Mouse (Mus musculus): ENCODE data around the gene Hand1.

Hand1 gene

DNA sequence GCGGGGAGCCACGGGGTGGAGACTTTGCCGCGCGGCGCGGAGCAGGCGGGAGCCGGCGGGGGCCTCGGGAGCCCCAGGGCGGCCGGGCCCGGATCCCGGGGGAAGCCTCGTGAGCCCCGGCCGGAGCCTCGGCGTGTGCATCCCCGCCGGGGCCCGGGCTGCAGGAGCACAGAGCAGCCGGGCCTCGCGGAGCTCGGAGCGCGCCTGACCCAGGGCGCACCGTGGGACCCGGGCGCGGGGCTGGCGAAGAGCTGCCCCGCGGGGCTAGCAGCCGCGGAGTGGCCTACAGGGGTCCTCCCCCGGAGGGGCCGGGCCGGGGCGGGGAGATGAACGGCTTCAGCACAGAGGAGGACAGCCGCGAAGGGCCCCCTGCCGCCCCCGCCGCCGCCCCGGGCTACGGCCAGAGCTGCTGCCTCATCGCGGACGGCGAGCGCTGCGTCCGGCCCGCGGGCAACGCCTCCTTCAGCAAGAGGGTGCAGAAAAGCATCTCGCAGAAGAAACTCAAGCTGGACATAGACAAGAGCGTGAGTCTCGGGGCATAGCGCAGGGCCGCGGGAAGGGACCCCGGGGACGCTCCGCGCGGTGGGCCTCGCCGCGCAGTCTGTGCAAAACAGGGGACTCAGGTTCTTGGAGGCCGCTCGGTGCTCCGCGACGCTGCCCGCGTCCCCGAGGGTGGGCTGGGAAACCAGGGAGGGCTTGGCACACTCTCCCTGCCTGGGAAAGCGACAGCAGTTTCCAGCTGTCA lies 30.7 kb downstream of the Hand1 start:
- DNase-seq (ENCODE audit: low read depth), result peak; percentile 48

DNA sequence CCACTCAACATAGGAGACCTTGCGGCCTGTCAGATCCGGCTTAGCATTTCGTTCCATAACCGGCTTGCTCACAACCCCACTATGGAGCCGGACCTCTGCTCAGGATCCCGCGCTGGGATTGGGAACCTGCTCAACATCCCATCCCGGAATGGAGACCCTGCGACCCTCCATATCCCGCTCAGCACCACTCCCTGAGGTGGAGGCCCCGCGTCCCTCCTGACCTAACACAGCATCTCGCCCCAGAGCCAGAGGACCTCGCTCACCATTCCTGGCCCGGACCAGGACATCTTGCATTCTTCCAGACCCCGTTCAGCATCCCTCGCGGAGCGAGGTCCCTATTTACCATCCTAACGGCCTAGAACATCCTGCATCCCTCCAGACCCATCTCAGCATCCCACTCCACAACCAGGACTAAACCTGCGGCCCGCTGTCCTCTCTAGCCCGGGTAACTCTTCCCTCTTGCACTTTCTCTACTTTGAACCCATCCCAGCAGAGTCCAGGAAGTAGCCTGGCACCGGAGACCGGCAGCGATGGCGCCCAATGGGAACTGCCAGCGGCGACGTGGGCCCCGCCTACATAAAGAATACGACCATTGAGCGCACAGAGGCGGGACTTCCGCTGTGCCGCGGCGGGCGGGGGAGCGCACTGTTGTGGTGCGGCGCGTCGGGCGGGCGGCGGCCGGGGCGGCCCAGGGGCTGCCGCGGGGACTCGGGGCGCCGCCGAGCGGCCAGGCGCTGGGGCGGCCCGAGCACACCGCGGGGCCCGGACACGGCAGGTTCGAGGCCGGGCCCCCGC lies 31.4 kb downstream of the Hand1 start, which contains the start of gene Sap30l:
Gene Sap30l (plus strand): TSS at position 667 of the 795 bp plus-strand sequence.
- DNase-seq (ENCODE audit: low read depth), result peak; percentile 96

DNA sequence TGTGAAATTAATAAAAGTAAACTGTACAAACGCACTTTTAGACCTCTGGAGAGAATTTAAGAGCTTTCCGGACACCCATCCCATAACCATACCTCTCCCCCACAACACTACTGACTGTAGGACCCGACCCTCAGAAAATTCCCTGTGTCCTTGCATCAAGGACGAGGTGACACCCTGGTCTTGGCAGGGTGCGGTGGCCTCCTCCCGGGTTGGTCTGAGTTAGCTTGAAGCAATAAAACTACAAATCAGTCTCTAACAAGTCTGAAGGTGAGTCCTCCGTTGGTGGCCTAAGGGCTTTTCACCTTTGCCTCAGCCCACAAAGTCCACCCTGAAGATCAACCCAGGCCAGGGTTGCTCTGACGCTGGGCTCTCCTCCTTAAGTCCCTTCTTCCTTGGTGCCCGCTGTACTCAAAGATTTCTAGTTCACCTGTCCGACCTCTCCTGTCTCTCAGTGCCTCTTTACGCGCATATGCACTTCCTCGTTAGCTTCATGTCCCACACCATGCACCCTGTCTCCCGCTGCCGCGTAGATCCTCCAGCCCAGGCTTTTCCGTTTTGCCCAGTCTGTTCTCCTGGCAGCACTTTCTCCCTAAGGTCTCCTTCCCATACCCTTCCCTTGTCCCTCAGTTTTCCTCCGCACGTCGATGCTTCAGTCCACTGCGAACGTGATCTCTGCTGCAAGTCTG lies 32.2 kb downstream of the Hand1 start:
- DNase-seq (ENCODE audit: low read depth), result peak; percentile 60

DNA sequence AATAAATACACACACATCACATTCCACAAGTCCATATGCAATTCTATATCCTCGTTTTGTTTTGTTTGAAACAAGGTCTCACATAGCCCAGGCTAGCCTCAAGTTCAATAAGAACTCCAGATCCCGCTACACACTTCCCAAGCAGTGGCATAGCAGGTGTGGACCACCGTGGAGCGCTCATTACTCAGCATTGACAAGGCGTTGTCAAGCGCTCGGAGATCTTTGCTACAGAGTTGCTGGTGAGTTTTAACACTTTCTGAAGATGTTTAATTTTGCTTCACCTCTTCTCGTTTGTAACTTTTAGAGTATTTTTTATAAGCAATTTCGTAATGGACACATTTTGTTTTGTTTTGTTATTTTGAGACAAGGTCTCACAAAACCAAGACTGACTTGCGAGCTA lies 33.2 kb downstream of the Hand1 start:
- no peak for DNase-seq (ENCODE audit: low read depth)

DNA sequence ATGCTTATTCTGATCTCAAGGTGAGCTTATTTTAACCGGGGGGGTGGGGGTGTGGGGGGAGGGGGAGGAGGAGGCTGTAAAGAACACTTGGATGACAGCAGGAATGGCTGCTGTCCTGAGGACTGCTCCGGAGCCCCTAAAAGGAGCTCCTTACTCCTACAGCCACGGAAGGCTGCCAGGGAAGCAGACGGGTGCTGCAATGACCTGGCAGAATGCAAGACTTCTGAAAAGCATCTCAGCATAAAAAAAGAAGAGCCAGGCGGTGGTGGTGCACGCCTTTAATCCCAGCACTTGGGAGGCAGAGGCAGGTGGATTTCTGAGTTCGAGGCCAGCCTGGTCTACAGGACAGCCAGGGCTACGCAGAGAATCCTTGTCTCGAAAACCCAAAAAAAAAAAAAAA lies 34.8 kb downstream of the Hand1 start:
- DNase-seq (ENCODE audit: low read depth), result no peak

DNA sequence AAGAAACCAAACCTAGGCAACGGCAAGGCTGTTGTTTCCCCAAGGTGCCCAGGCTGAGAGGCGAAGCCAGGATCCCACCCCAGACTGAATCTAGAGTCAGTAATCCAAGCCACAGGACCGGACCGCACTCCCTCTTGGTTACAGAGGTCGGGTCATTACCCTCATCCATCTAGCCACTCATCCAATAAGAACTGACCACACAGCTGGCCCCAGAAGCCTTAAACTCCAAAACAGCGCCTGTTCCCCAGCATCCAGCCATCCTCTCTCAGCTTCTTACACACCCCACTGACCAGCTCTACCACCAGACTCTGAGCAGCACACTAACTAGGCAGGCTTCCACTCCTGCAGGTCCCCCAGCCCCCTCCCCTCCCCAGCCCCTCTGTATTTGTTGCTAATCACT lies 37.5 kb downstream of the Hand1 start:
- no peak for DNase-seq (ENCODE audit: low read depth)

DNA sequence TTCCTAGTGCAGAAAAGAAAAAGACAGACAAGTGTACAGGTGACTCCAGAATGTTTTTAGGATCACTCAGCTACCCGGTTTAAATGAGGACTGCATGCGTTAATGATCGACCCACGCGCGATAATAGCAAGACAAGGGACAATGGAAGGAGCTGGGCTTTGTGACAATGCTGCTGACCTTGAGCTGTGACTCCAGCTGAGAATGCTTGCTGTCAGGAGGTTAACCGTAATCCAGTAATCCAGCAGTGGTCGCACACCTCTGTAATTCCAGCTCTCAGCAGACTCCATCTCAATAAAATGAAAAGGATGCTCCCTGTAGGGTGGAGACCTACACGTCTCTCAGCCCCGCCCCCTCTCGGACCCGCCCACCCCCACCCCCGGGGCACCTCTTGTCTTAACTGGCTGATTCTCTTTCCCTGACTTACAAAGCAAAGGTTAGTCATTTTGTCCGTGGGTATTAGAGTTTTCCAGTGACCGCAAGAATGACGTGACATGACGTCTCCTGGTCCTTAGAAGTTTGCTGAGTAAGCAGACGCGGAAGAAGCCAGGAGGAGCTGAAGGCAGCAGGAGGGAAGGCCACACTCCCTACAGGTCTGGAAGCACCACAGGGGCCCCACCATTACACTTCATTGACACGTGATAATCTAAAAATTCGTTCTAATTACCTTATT lies 41.6 kb downstream of the Hand1 start:
- peak; percentile 66 for DNase-seq (ENCODE audit: low read depth)

DNA sequence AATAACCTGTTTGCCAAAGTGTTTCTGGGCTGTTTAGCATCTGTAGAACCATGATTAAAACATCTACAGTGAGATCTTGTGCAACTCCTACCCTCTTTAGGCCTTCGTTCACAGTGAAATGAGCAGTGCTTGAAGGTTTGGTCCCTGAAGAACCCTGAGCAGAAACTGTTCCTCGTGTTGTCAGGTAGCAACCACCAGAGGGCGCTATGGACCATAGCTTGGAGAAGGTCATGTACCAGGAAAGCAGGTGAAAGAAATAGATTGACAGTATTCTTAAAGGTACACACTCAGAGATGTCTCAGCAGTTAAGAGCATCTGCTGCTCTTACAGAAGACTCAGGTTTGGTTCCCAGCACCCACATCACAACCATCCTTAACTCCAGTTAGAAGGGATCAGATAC lies 44.7 kb downstream of the Hand1 start:
- DNase-seq (ENCODE audit: low read depth), result peak; percentile 87

DNA sequence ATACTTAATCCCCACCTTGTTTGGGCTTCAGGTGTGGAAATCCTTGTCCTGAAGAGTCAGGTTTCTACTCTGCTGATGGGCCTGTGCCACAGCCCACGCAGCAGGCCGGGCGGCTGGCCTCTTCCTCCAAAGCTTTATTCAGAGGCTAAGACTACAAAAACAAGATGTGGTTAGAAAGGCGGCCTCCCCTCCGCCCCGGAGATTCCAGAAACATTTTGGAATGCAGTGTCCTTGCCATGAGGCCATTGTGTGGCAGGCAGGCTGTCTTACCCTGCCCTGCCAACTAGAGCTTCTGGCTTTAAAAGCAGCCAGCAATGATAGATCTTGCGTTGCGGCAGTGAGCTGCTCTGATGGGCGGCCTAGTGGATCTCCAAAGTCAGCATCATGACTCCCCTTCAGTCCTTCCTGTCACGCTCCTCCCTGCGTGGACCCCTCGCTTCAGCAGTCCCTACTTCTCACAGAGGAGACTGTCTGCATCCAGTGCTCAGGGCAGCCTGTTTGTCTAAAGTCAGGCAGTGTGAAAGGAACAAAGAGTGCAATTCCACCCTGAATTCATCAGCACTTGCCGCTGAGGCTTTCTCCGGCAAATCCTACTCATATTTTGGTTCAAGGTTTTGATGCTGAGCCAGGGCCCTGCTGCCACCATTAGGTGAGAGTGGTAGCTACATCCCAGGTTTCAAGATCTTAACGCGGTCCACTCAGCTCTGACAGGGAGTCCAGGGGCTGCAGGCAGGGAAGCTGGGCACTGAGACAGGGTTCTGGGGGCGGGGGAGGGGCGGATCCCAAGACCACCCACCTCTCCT lies 45.8 kb downstream of the Hand1 start:
- DNase-seq (ENCODE audit: low read depth), result no peak

DNA sequence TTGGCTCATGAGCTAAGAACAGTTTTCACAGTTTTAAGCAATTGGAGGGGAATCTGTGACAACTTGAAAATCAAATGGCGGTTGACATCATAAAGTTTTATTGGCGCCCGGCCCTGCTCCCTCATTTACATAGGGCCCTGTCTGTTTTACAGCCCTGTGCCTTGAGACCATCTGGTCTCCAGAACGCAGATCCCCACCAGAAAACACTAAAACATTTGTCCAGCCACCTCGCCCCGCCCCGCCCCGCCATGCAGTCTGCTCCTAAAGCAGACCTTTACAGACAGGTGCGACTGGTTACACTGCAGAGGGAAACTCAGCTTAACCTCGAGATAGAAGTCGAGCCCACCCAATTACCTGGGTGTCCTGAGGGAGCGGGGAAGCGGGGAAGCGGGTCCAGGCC lies 52.8 kb downstream of the Hand1 start:
- no peak for DNase-seq (ENCODE audit: low read depth)

Data from induced T-regulatory cell, adult 2 months (primary cell).